Mouse (Mus musculus) heart, embryonic 10.5 days (tissue): ENCODE results near the gene Uroc1. TPM values are rescaled to one million over a fixed set of nuclear protein-coding genes. Genes with fewer than 3 reads are reported as not detected.

Source experiments
- DNase-seq: peaks from one replicate; pipeline ENCODE4 v3.0.0-alpha.2; 2017; ENCODE audit warnings: low spot score
- H3K27ac ChIP-seq: fragments of 300-500 bp; sonication (generic); 2 replicates; pipeline ENCODE4 v1.5.1; 2016; ENCODE audit warnings: mild to moderate bottlenecking
- H3K27me3 ChIP-seq: fragments of 300-500 bp; sonication (generic); 2 replicates; pipeline ENCODE4 v1.6.1; 2016; ENCODE audit warnings: mild to moderate bottlenecking; ENCODE audit not compliant: poor library complexity, insufficient read depth, severe bottlenecking
- H3K36me3 ChIP-seq: fragments of 300-500 bp; sonication (generic); 2 replicates; pipeline ENCODE4 v1.6.1; 2016; ENCODE audit warnings: mild to moderate bottlenecking, moderate library complexity
- H3K4me1 ChIP-seq: fragments of 300-500 bp; sonication (generic); 2 replicates; pipeline ENCODE4 v1.6.1; 2016; ENCODE audit warnings: mild to moderate bottlenecking
- H3K4me3 ChIP-seq: fragments of 300-500 bp; sonication (generic); 2 replicates; pipeline ENCODE4 v1.5.1; 2016; ENCODE audit warnings: mild to moderate bottlenecking, moderate library complexity
- H3K9me3 ChIP-seq: fragments of 300-500 bp; sonication (generic); 2 replicates; pipeline ENCODE4 v1.6.1; 2016; ENCODE audit warnings: mild to moderate bottlenecking, moderate library complexity
- WGBS: fragments of 180-500 bp; shearing (Covaris S2); methylation state at CpG from one replicate; pipeline ENCODE4 v1.1.7; 2016; 5-methylcytosine and 5-hydroxymethylcytosine counted together
- polyA plus RNA-seq: library from polyadenylated mRNA; unstranded; fragments of >200 nt; fragmentation: Nextera tagmentation; extraction: Ambion mirVana; gene quantifications from 2 replicates; pipeline ENCODE4 v1.2.1, GENCODE M21; 2016

Uroc1 gene
- polyA plus RNA-seq, 1 experiment from 2014 or later = 0.21 TPM

DNA sequence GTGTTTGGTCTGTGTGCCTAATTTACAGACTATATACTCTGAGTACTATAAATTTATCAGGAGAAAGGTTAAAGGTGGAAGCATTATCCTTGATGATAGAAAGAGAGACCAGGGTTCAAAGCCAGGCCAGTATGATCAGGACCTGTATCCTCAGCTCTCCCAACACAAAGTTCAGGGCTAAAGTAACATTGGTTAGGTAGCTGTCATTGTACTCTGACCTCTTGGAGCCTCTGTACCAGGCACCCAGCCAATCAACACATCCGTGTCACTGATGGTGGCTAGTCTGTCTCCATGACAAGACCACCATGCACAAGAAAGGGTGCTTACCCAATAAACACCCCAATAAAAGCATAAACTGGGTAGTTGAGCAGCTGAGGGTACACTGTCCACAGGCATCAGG, 77.9 kb downstream of the Uroc1 start:
- WGBS = 82% methylated on average over 1 of the region's 1 CpGs

DNA sequence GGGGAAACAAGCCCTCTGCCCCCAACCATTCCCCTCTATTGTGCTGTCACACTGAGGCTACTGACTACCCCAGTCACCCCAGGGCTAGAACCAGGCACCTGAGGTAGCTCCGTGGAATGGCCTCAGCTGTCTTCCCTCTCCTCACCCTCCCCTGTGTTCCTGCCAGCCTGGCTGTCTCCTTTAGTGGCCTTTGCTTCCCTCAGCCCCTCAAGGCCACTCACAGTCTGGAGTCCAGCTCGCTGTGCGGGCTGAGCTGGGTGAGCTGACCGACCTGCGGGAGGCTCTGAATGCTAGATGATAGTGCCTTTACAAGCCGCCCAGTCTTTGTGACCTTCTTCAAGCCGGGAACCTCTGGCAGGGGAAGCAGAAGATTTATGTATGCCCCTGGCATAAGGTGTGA, 78.8 kb downstream of the Uroc1 start:
- Histone ChIP-seq H3K36me3 (no peaks in the 10 kb centered on the region), H3K27me3 (peaks cover 4% of the 10 kb centered on the region; the same call in 1 of the 2 replicates), H3K9me3 (no peaks in the 10 kb centered on the region), H3K27ac (no peak overlapping the region), H3K4me3 (no peak overlapping the region), H3K4me1 (no peaks in the 10 kb centered on the region)
- 70% methylated on average over 7 of the region's 7 CpGs for WGBS
- no peak for DNase-seq

More for the DNA sequence above, 77.9 kb downstream of the Uroc1 start:
- no peak overlapping the region for H3K4me3 ChIP-seq
- H3K27ac ChIP-seq = no peak overlapping the region
- no peaks in the 10 kb centered on the region for H3K27me3 ChIP-seq
- H3K4me1 ChIP-seq = no peaks in the 10 kb centered on the region
- H3K9me3 ChIP-seq = no peaks in the 10 kb centered on the region
- H3K36me3 ChIP-seq = no peaks in the 10 kb centered on the region
- no peak for DNase-seq

Other genes with a start within 250 kb of the Uroc1 start
- gene Vmn1r50, start 231.9 kb upstream of the Uroc1 start, polyA plus RNA-seq = not detected in 2 replicates
- not detected in 2 replicates for gene Vmn1r51, start 210.7 kb upstream of the Uroc1 start, polyA plus RNA-seq
- gene Vmn1r52, start 158.5 kb upstream of the Uroc1 start, polyA plus RNA-seq = not detected in 2 replicates
- gene V1ra8, start 130.5 kb upstream of the Uroc1 start, polyA plus RNA-seq = not detected in 2 replicates
- gene Vmn1r53, start 108.8 kb upstream of the Uroc1 start, polyA plus RNA-seq = not detected in 2 replicates
- not detected in 2 replicates for gene Vmn1r54, start 87.0 kb upstream of the Uroc1 start, polyA plus RNA-seq
- not detected in 2 replicates for gene BC048671, start 32.1 kb upstream of the Uroc1 start, polyA plus RNA-seq
- gene Chst13, start 8.1 kb upstream of the Uroc1 start, polyA plus RNA-seq = 0.44 and 1.6 TPM in 2 replicates
- 5.3 and 5.5 TPM in 2 replicates for gene Zxdc, start 36.2 kb downstream of the Uroc1 start, polyA plus RNA-seq
- 0.12 TPM in 1 of 2 replicates, not detected in the other for gene Cfap100, start 95.5 kb downstream of the Uroc1 start, polyA plus RNA-seq
- gene Klf15, start 129.3 kb downstream of the Uroc1 start, polyA plus RNA-seq = 7.9 and 11.5 TPM in 2 replicates
- gene Aldh1l1, start 153.1 kb downstream of the Uroc1 start, polyA plus RNA-seq = 0.93 and 1.3 TPM in 2 replicates